Mouse (Mus musculus) thymus, postnatal 10 days (tissue): ENCODE results near the gene Bcar3.

Experiments
- DNase-seq, 2 experiments: peaks; one replicate each; pipeline ENCODE4 v3.0.0; 2021; ENCODE audit warnings: low spot score in 2 of 2

Gene Bcar3

GRCm38 (mm10) chr3:122511721-122512619, 218.0 kb downstream of the Bcar3 start:
- DNase-seq: no peak

- no peak for DNase-seq
Observed at GRCm38 (mm10) chr3:122512725-122513375, 218.9 kb downstream of the Bcar3 start.

GRCm38 (mm10) chr3:122515568-122516326, 221.8 kb downstream of the Bcar3 start:
- no peak for DNase-seq

GRCm38 (mm10) chr3:122516327-122516695, 222.4 kb downstream of the Bcar3 start:
- no peak for DNase-seq

- DNase-seq: no peak
Observed at GRCm38 (mm10) chr3:122517726-122518125, 223.8 kb downstream of the Bcar3 start.

GRCm38 (mm10) chr3:122518231-122518736, 224.3 kb downstream of the Bcar3 start:
- DNase-seq: no peak

- no peak for DNase-seq
Observed at GRCm38 (mm10) chr3:122519082-122519481, 225.1 kb downstream of the Bcar3 start.

GRCm38 (mm10) chr3:122520365-122520764, 226.4 kb downstream of the Bcar3 start:
- DNase-seq: no peak

GRCm38 (mm10) chr3:122520875-122521274, 226.9 kb downstream of the Bcar3 start:
- no peak for DNase-seq

- DNase-seq: no peak
Observed at GRCm38 (mm10) chr3:122521294-122521693, 227.4 kb downstream of the Bcar3 start.

GRCm38 (mm10) chr3:122528477-122528876, 234.5 kb downstream of the Bcar3 start:
- no peak for DNase-seq

- DNase-seq: no peak
Observed at GRCm38 (mm10) chr3:122535938-122536703, 242.2 kb downstream of the Bcar3 start.

GRCm38 (mm10) chr3:122538851-122539250, 244.9 kb downstream of the Bcar3 start:
- no peak for DNase-seq

- no peak for DNase-seq
Observed at GRCm38 (mm10) chr3:122539961-122540690, 246.2 kb downstream of the Bcar3 start.

GRCm38 (mm10) chr3:122540918-122541317, 247.0 kb downstream of the Bcar3 start:
- DNase-seq: no peak

GRCm38 (mm10) chr3:122545346-122545745, 251.4 kb downstream of the Bcar3 start:
- no peak for DNase-seq

GRCm38 (mm10) chr3:122547469-122547868, 253.5 kb downstream of the Bcar3 start:
- no peak for DNase-seq

- no peak for DNase-seq
Observed at GRCm38 (mm10) chr3:122551174-122551573, 257.2 kb downstream of the Bcar3 start.

- no peak for DNase-seq
Observed at GRCm38 (mm10) chr3:122557766-122558165, 263.8 kb downstream of the Bcar3 start.

GRCm38 (mm10) chr3:122565285-122565684, 271.3 kb downstream of the Bcar3 start:
- no peak for DNase-seq

- DNase-seq: no peak
Observed at GRCm38 (mm10) chr3:122566112-122566511, 272.2 kb downstream of the Bcar3 start.
